ENCODE assay signal across 23 mouse cellular contexts in the genomic region with DNA sequence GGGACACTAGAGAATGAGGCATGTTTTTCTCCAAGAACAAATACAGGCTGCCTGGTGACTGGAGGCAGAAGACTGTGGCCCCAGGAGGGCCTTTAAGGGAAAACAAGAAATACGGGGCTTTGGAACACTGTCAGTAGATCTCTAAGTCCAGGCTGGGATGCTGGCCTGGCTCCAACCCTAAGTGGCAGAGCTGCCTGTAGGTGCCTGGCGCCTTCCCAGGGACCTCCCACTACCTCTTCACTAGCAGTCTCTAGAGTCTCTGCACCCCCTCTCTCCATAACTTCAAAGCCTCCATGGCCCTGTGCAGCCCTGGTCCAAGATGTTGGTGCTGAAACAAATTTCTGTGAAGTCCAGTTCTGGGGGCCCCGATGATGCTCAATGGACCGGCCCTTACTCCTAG.
DNase-seq lines count a peak whose midpoint lies in the region; ATAC-seq lines count a peak whose summit lies in the region.
"Had no signal": no experiment of that assay in that cellular context is flagged by ENCODE, and none has a peak within 500 bp of the region (broad histone marks: within the 10 kb centered on the region; RNA-seq: fewer than 3 reads in every experiment).

No protein-coding gene starts in this region.

- no peak overlapping the region for H3K27ac ChIP-seq in forebrain, embryonic 14.5 days (ENCODE audit: low read depth, low read length)
- no peak overlapping the region for H3K27ac ChIP-seq in forebrain, embryonic 15.5 days (replicated peaks)
- H3K27ac ChIP-seq in neural tube, embryonic 13.5 days (replicated peaks) = peak overlapping the region; percentile 2; the same call in 1 of the 2 replicates
- H3K27ac ChIP-seq in neural tube, embryonic 15.5 days (replicated peaks) = peak overlapping the region; percentile 41; the same call in 1 of the 2 replicates
- H3K27ac ChIP-seq: forebrain, embryonic 10.5 days; hindbrain, embryonic 15.5 days; intestine, embryonic 15.5 days; left cerebral cortex, adult 2 months; limb, embryonic 15.5 days; liver, embryonic 15.5 days had no signal

- no peak for ATAC-seq in forebrain, embryonic 14.5 days
- ATAC-seq in forebrain, embryonic 15.5 days (replicated peaks) = no peak
- ATAC-seq in neural tube, embryonic 13.5 days (ENCODE audit: low read depth) = no peak
- no peak for ATAC-seq in neural tube, embryonic 15.5 days (ENCODE audit: low FRiP score)
- ATAC-seq: activated CD4-positive, CD25-positive, alpha-beta regulatory T cell, adult 4 months; CD4-positive, CD25-positive, alpha-beta regulatory T cell, adult 4 months; intestine, embryonic 15.5 days had no signal

- H3K9ac ChIP-seq in forebrain, embryonic 14.5 days (ENCODE audit: low read length) = no peak overlapping the region
- no peak overlapping the region for H3K9ac ChIP-seq in forebrain, embryonic 15.5 days (replicated peaks)
- no peak overlapping the region for H3K9ac ChIP-seq in neural tube, embryonic 13.5 days
- H3K9ac ChIP-seq in neural tube, embryonic 15.5 days (replicated peaks) = no peak overlapping the region
- H3K9ac ChIP-seq: hindbrain, embryonic 15.5 days; intestine, embryonic 15.5 days; limb, embryonic 15.5 days; liver, embryonic 15.5 days had no signal

- H3K27me3 ChIP-seq in forebrain, embryonic 14.5 days (replicated peaks; ENCODE audit: control insufficient read depth, insufficient read depth, low read length) = peaks cover 42% of the 10 kb centered on the region
- H3K27me3 ChIP-seq in forebrain, embryonic 15.5 days = peaks cover 51% of the 10 kb centered on the region
- H3K27me3 ChIP-seq in neural tube, embryonic 13.5 days = peaks cover 81% of the 10 kb centered on the region
- peaks cover 54% of the 10 kb centered on the region for H3K27me3 ChIP-seq in neural tube, embryonic 15.5 days (replicated peaks)

- WGBS in forebrain, embryonic 14.5 days = 48% methylated on average over 4 of the region's 4 CpGs
- WGBS in forebrain, embryonic 15.5 days = 49% methylated on average over 4 of the region's 4 CpGs
- 53% methylated on average over 4 of the region's 4 CpGs for WGBS in neural tube, embryonic 13.5 days
- 60% methylated on average over 4 of the region's 4 CpGs for WGBS in neural tube, embryonic 15.5 days

- H3K9me3 ChIP-seq in forebrain, embryonic 14.5 days (replicated peaks; ENCODE audit: control insufficient read depth, low read length) = no peaks in the 10 kb centered on the region
- no peaks in the 10 kb centered on the region for H3K9me3 ChIP-seq in forebrain, embryonic 15.5 days
- H3K9me3 ChIP-seq in neural tube, embryonic 13.5 days = no peaks in the 10 kb centered on the region
- no peaks in the 10 kb centered on the region for H3K9me3 ChIP-seq in neural tube, embryonic 15.5 days (replicated peaks)
- H3K9me3 ChIP-seq: forebrain, embryonic 10.5 days; hindbrain, embryonic 15.5 days; intestine, embryonic 15.5 days; limb, embryonic 15.5 days; liver, embryonic 15.5 days had no signal

- H3K4me3 ChIP-seq in forebrain, embryonic 14.5 days (ENCODE audit: low read depth, low read length) = no peak overlapping the region
- no peak overlapping the region for H3K4me3 ChIP-seq in forebrain, embryonic 15.5 days
- no peak overlapping the region for H3K4me3 ChIP-seq in neural tube, embryonic 13.5 days
- H3K4me3 ChIP-seq in neural tube, embryonic 15.5 days (replicated peaks) = no peak overlapping the region
- H3K4me3 ChIP-seq: forebrain, embryonic 10.5 days; hindbrain, embryonic 15.5 days; intestine, embryonic 15.5 days; left cerebral cortex, adult 2 months; limb, embryonic 15.5 days; liver, embryonic 15.5 days; myocyte had no signal

- no peaks in the 10 kb centered on the region for H3K36me3 ChIP-seq in forebrain, embryonic 14.5 days (ENCODE audit: control insufficient read depth, insufficient read depth, low read length)
- H3K36me3 ChIP-seq in forebrain, embryonic 15.5 days = no peaks in the 10 kb centered on the region
- no peaks in the 10 kb centered on the region for H3K36me3 ChIP-seq in neural tube, embryonic 13.5 days
- no peaks in the 10 kb centered on the region for H3K36me3 ChIP-seq in neural tube, embryonic 15.5 days
- H3K36me3 ChIP-seq: forebrain, embryonic 10.5 days; hindbrain, embryonic 15.5 days; intestine, embryonic 15.5 days; liver, embryonic 15.5 days had no signal

- peak; percentile 69 for DNase-seq in forebrain, embryonic 14.5 days (ENCODE audit: low spot score)
- DNase-seq in left cerebral cortex, postnatal 4 days = peak; percentile 63
- DNase-seq in left cerebral cortex, postnatal 14 days (ENCODE audit: low spot score in 2 of 2) = no peak
- no peak for DNase-seq in neural tube, embryonic 10.5 days (ENCODE audit: extremely low spot score, low spot score)
- DNase-seq: adrenal gland, postnatal 25 days; cerebellum, adult 18-20 months; embryo, embryonic 11 days; kidney, adult 9 months; kidney, postnatal 25 days; midbrain, embryonic 14.5 days; thymus, postnatal 25 days had no signal

- intact Hi-C loops in left cerebral cortex, postnatal 4 days (cut with DNase I) = no loop called here
- intact Hi-C loops in left cerebral cortex, postnatal 14 days (cut with DNase I) = no loop called here

- H3K4me1 ChIP-seq in forebrain, embryonic 14.5 days (ENCODE audit: control insufficient read depth, insufficient read depth, low read length) = peaks cover 3% of the 10 kb centered on the region; the same call in 1 of the 2 replicates
- peaks cover 6% of the 10 kb centered on the region; the same call in 1 of the 2 replicates for H3K4me1 ChIP-seq in forebrain, embryonic 15.5 days
- peaks cover 69% of the 10 kb centered on the region for H3K4me1 ChIP-seq in neural tube, embryonic 13.5 days (replicated peaks)
- H3K4me1 ChIP-seq in neural tube, embryonic 15.5 days = peaks cover 57% of the 10 kb centered on the region
- H3K4me1 ChIP-seq: liver, embryonic 15.5 days had no signal

- H3K4me2 ChIP-seq in forebrain, embryonic 14.5 days (ENCODE audit: low read length) = no peak overlapping the region
- H3K4me2 ChIP-seq in forebrain, embryonic 15.5 days (replicated peaks) = no peak overlapping the region
- no peak overlapping the region for H3K4me2 ChIP-seq in neural tube, embryonic 13.5 days
- H3K4me2 ChIP-seq in neural tube, embryonic 15.5 days = no peak overlapping the region
- H3K4me2 ChIP-seq: hindbrain, embryonic 15.5 days; intestine, embryonic 15.5 days; limb, embryonic 15.5 days; liver, embryonic 15.5 days had no signal

Comparison
In these comparisons a context has a peak if more than half of its experiments do, and no peak if none do; other contexts are left out.
1. DNase-seq: peak in forebrain, embryonic 14.5 days (single experiment) and left cerebral cortex, postnatal 4 days (single experiment); none in left cerebral cortex, postnatal 14 days (0 of 2) and neural tube, embryonic 10.5 days (single experiment).
2. H3K27ac ChIP-seq: peak in neural tube, embryonic 13.5 days (single experiment) and neural tube, embryonic 15.5 days (single experiment); none in forebrain, embryonic 14.5 days (single experiment) and forebrain, embryonic 15.5 days (single experiment).